Mouse (Mus musculus) heart, adult 2 months (tissue): Measurements from ENCODE around the gene Slc6a9.

Experiments used
- CTCF ChIP-seq: fragments of 200-600 bp; IDR thresholded peaks from 2 replicates; pipeline ENCODE4 v1.8.1; 2022; ENCODE audit warnings: antibody characterized with exemption, mild to moderate bottlenecking, moderate library complexity
- POLR2A ChIP-seq: fragments of 200-500 bp; IDR thresholded peaks from 2 replicates; pipeline ENCODE4 v1.6.1; 2011; ENCODE audit warnings: mild to moderate bottlenecking, low read depth, low read length, control low read depth; ENCODE audit not compliant: insufficient read depth

DNA sequence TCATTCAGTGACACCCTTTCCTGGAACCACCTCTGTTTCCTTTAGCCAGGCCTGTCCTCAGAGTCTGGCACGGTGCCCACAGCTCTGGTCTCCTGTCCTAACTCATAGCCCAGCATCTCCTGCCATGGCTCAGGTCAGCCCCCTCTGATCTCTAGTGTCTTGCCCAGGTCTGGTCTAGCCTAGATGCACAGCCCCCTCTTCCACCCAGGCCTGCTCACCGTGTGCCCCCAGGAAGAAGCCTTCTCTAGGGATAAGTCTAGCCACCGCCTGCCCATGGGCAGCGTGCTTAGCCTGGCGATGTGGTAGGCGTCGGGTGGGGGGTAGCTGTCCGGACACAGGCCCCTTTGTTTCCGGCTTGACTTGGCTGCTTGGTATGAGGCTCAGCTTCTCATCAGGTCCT, 20.8 kb downstream of the Slc6a9 start:
- TF ChIP-seq POLR2A = no peak
- TF ChIP-seq CTCF = no peak
